ENCODE assay signal across 8 mouse cellular contexts in genomic region chr11:94629199-94629883, GRCm38 (mm10). TPM values are rescaled to one million over a fixed set of nuclear protein-coding genes. Genes with fewer than 3 reads are reported as not detected.
DNase-seq lines count a peak whose midpoint lies in the region; ATAC-seq and TF ChIP-seq lines count a peak whose summit lies in the region.

Gene Lrrc59, plus strand, starts transcription at chr11:94629767.

- peak; percentile 97 for TF ChIP-seq CTCF in midbrain, postnatal 0 days (IDR thresholded peaks at IDR 0.05)

- H3K27me3 ChIP-seq in embryonic facial prominence, embryonic 14.5 days (replicated peaks; ENCODE audit: control insufficient read depth, insufficient read depth, low read length) = no peaks in the 10 kb centered on the region
- no peaks in the 10 kb centered on the region for H3K27me3 ChIP-seq in limb, embryonic 14.5 days (ENCODE audit: control insufficient read depth, insufficient read depth, low read length)
- H3K27me3 ChIP-seq in midbrain, postnatal 0 days (ENCODE audit: insufficient read depth, low read length) = no peaks in the 10 kb centered on the region

- peaks cover 24% of the 10 kb centered on the region for H3K36me3 ChIP-seq in embryonic facial prominence, embryonic 14.5 days (ENCODE audit: control insufficient read depth, insufficient read depth, low read length)
- peaks cover 30% of the 10 kb centered on the region for H3K36me3 ChIP-seq in limb, embryonic 14.5 days (ENCODE audit: control insufficient read depth, insufficient read depth, low read length)
- peaks cover 17% of the 10 kb centered on the region for H3K36me3 ChIP-seq in midbrain, postnatal 0 days (ENCODE audit: insufficient read depth, low read length)

- H3K9me3 ChIP-seq in embryonic facial prominence, embryonic 14.5 days (ENCODE audit: control insufficient read depth, low read length) = no peaks in the 10 kb centered on the region
- H3K9me3 ChIP-seq in limb, embryonic 14.5 days (ENCODE audit: control insufficient read depth, low read length) = no peaks in the 10 kb centered on the region
- no peaks in the 10 kb centered on the region for H3K9me3 ChIP-seq in midbrain, postnatal 0 days (ENCODE audit: low read length)

- DNase-seq in 3T3-L1 (ENCODE audit: low read depth, low spot score) = peak; percentile 91
- DNase-seq in adrenal gland, postnatal 4 days (ENCODE audit: low spot score in 2 of 2) = peak; percentile 92 to 96
- DNase-seq in embryonic facial prominence, embryonic 14.5 days (ENCODE audit: low spot score) = peak; percentile 92
- DNase-seq in heart, adult 8-10 months (ENCODE audit: low spot score) = peak; percentile 93
- DNase-seq in kidney, adult 9 months = peak; percentile 95
- DNase-seq in limb, embryonic 14.5 days (ENCODE audit: low spot score) = peak; percentile 87
- DNase-seq in midbrain, postnatal 0 days (ENCODE audit: low spot score) = peak; percentile 89
- DNase-seq in spleen, postnatal 14 days (ENCODE audit: low spot score in 2 of 2) = peak; percentile 90 to 96

- H3K4me3 ChIP-seq in embryonic facial prominence, embryonic 14.5 days (ENCODE audit: low read depth, low read length) = peak within 1 kb of the TSS; percentile 74
- peak within 1 kb of the TSS; percentile 100 for H3K4me3 ChIP-seq in limb, embryonic 14.5 days (replicated peaks; ENCODE audit: low read length)
- H3K4me3 ChIP-seq in midbrain, postnatal 0 days (ENCODE audit: low read depth, low read length) = peak within 1 kb of the TSS; percentile 96

- ATAC-seq in embryonic facial prominence, embryonic 14.5 days (ENCODE audit: low read depth) = peak; percentile 94
- peak; percentile 97 for ATAC-seq in limb, embryonic 14.5 days (ENCODE audit: low FRiP score, low read depth)
- ATAC-seq in midbrain, postnatal 0 days (ENCODE audit: low FRiP score) = peak; percentile 92

- peak; percentile 55; the same call in 1 of the 2 replicates for TF ChIP-seq POLR2A in limb, embryonic 14.5 days (IDR thresholded peaks at IDR 0.05; ENCODE audit: borderline replicate concordance, extremely low read depth, insufficient read depth, insufficient read length)

- peaks cover 8% of the 10 kb centered on the region; the same call in 1 of the 2 replicates for H3K4me1 ChIP-seq in embryonic facial prominence, embryonic 14.5 days (ENCODE audit: control insufficient read depth, insufficient read depth, low read length)
- H3K4me1 ChIP-seq in limb, embryonic 14.5 days (ENCODE audit: control insufficient read depth, insufficient read depth, low read length) = peaks cover 10% of the 10 kb centered on the region
- peaks cover 4% of the 10 kb centered on the region for H3K4me1 ChIP-seq in midbrain, postnatal 0 days (ENCODE audit: insufficient read depth, low read length)

- H3K9ac ChIP-seq in embryonic facial prominence, embryonic 14.5 days (ENCODE audit: low read depth, low read length) = peak within 1 kb of the TSS; percentile 87
- H3K9ac ChIP-seq in limb, embryonic 14.5 days (ENCODE audit: low read depth, low read length, severe bottlenecking) = peak within 1 kb of the TSS; percentile 90
- peak within 1 kb of the TSS; percentile 91 for H3K9ac ChIP-seq in midbrain, postnatal 0 days (replicated peaks; ENCODE audit: low read length, poor library complexity, severe bottlenecking)

- H3K4me2 ChIP-seq in embryonic facial prominence, embryonic 14.5 days (ENCODE audit: low read depth, low read length) = peak within 1 kb of the TSS; percentile 79
- H3K4me2 ChIP-seq in limb, embryonic 14.5 days (replicated peaks; ENCODE audit: low read depth, low read length, severe bottlenecking) = peak within 1 kb of the TSS; percentile 79
- H3K4me2 ChIP-seq in midbrain, postnatal 0 days (ENCODE audit: low read depth, low read length, poor library complexity, severe bottlenecking) = peak within 1 kb of the TSS; percentile 76

- WGBS in embryonic facial prominence, embryonic 14.5 days = 8% methylated on average over 22 of the region's 41 CpGs
- WGBS in limb, embryonic 14.5 days = 7% methylated on average over 20 of the region's 41 CpGs
- 7% methylated on average over 36 of the region's 41 CpGs for WGBS in midbrain, postnatal 0 days

- peak within 1 kb of the TSS; percentile 76 for H3K27ac ChIP-seq in embryonic facial prominence, embryonic 14.5 days (replicated peaks; ENCODE audit: low read depth, low read length)
- H3K27ac ChIP-seq in limb, embryonic 14.5 days (replicated peaks; ENCODE audit: low read depth, low read length) = peak within 1 kb of the TSS; percentile 80
- peak within 1 kb of the TSS; percentile 73 for H3K27ac ChIP-seq in midbrain, postnatal 0 days (ENCODE audit: low read depth, low read length)

RNA-seq across cellular contexts. Expression of gene Lrrc59, which starts in this region (rescaled TPM):
- 100 to 1,000 TPM; 122 to 126 TPM for total RNA-seq in adrenal gland, postnatal 4 days (2021)
- polyA plus RNA-seq in embryonic facial prominence, embryonic 14.5 days (2014; fragmentation: Nextera tagmentation; extraction: Ambion mirVana) = 205 and 210 TPM in 2 replicates
- 10 to 100 TPM; 25.5 to 31.1 (median 28.2) TPM for total RNA-seq in heart, adult 8-10 months (2022)
- polyA plus RNA-seq in limb, embryonic 14.5 days (2012; rRNA removed) = 149 TPM in 2 replicates
- 197 and 200 TPM in 2 replicates for polyA plus RNA-seq in limb, embryonic 14.5 days (2014; fragmentation: Nextera tagmentation; extraction: Ambion mirVana)
- total RNA-seq in midbrain, postnatal 0 days (2014; rRNA removed) = 128 and 129 TPM in 2 replicates
- polyA plus RNA-seq in midbrain, postnatal 0 days (2015; fragmentation: Nextera tagmentation; extraction: Ambion mirVana) = 135 and 137 TPM in 2 replicates

Comparison
In these comparisons a context has a peak if more than half of its experiments do, and no peak if none do; other contexts are left out.
1. Peak in every context shown above with its lines: DNase-seq, ATAC-seq, H3K4me3 ChIP-seq and H3K27ac ChIP-seq.